Mouse (Mus musculus) thymus, adult 2 months (tissue): ENCODE measurements at regions not wholly inside any gene's neighbourhood (a gene's known extent, or its start where the extent isn't known, plus 50 kb on each side); places are given as distances from the start of the nearest gene placed in this dataset.

Experiments
- CTCF ChIP-seq: fragments of 200-500 bp; IDR thresholded peaks from 2 replicates; pipeline ENCODE4 v1.5.1; 2012; ENCODE audit warnings: mild to moderate bottlenecking, control low read depth, low read length, moderate library complexity, borderline replicate concordance; ENCODE audit not compliant: control insufficient read depth, poor library complexity, insufficient read depth; ENCODE audit errors: extremely low read depth
- POLR2A ChIP-seq: fragments of 200-500 bp; IDR thresholded peaks from 2 replicates; pipeline ENCODE4 v1.6.1; 2012; ENCODE audit warnings: mild to moderate bottlenecking, low read length, control low read depth, moderate library complexity; ENCODE audit not compliant: control insufficient read depth, poor library complexity, insufficient read depth; ENCODE audit errors: extremely low read depth

- no peak for TF ChIP-seq CTCF
- TF ChIP-seq POLR2A = no peak
Measured at GRCm38 (mm10) chr2:159621261-159621660, 712.7 kb downstream of the Gm826 start.
